Mouse (Mus musculus) stomach, embryonic 16.5 days (tissue): ENCODE measurements around the gene Eif5a. TPM values are rescaled to one million over a fixed set of nuclear protein-coding genes. Genes with fewer than 3 reads are reported as not detected.

ENCODE experiments used
- ATAC-seq: fragments of 200-750 bp; cut with Nextera tagmentation; 2 replicates; pipeline ENCODE4 v1.8.0; 2017; ENCODE audit warnings: moderate number of reproducible peaks, moderate TSS enrichment; ENCODE audit not compliant: insufficient read depth, low FRiP score
- H3K27ac ChIP-seq: fragments of 300-500 bp; sonication (generic); 2 replicates; pipeline ENCODE4 v1.5.1; 2014; ENCODE audit warnings: low read length
- H3K27me3 ChIP-seq: fragments of 300-500 bp; sonication (generic); 2 replicates; pipeline ENCODE4 v1.6.1; 2014; ENCODE audit warnings: low read length, control low read depth, mixed read lengths; ENCODE audit not compliant: control insufficient read depth, insufficient read depth
- H3K36me3 ChIP-seq: fragments of 300-500 bp; sonication (generic); 2 replicates; pipeline ENCODE4 v1.6.1; 2014; ENCODE audit warnings: low read length; ENCODE audit not compliant: control insufficient read depth, insufficient read depth
- H3K4me1 ChIP-seq: fragments of 300-500 bp; sonication (generic); 2 replicates; pipeline ENCODE4 v1.6.1; 2014; ENCODE audit warnings: low read length, control low read depth, mixed read lengths; ENCODE audit not compliant: control insufficient read depth, insufficient read depth
- H3K4me2 ChIP-seq: fragments of 300-500 bp; sonication (generic); 2 replicates; pipeline ENCODE4 v1.6.1; 2014; ENCODE audit warnings: low read depth, low read length, mixed read lengths
- H3K4me3 ChIP-seq: fragments of 300-500 bp; sonication (generic); replicated peaks from 2 replicates; pipeline ENCODE4 v1.5.1; 2014; ENCODE audit warnings: mild to moderate bottlenecking, low read length
- H3K9ac ChIP-seq: fragments of 300-500 bp; sonication (generic); 2 replicates; pipeline ENCODE4 v1.6.1; 2014; ENCODE audit warnings: low read length
- H3K9me3 ChIP-seq: fragments of 300-500 bp; sonication (generic); replicated peaks from 2 replicates; pipeline ENCODE4 v1.6.1; 2016; ENCODE audit warnings: low read length, control low read depth; ENCODE audit not compliant: control insufficient read depth
- WGBS: fragments of 180-500 bp; shearing (Covaris S2); extraction: QIAGEN DNeasy Blood & Tissue Kit; methylation state at CpG from one replicate; pipeline ENCODE4 v1.1.7; 2014; 5-methylcytosine and 5-hydroxymethylcytosine counted together
- polyA plus RNA-seq: library from polyadenylated mRNA; unstranded; fragments of >200 nt; fragmentation: Nextera tagmentation; extraction: Ambion mirVana; gene quantifications from 2 replicates; pipeline ENCODE4 v1.2.1, GENCODE M21; 2015

Gene Eif5a
- polyA plus RNA-seq, 1 experiment from 2014 or later, result 1,535 TPM

- peak overlapping the region; percentile 87 for H3K27ac ChIP-seq
- H3K27me3 ChIP-seq, result no peaks in the 10 kb centered on the region
- peak; percentile 46; the same call in 1 of the 2 replicates for ATAC-seq
- H3K9ac ChIP-seq, result peak overlapping the region; percentile 68
- peak overlapping the region; percentile 77 for H3K4me2 ChIP-seq
- peaks cover 26% of the 10 kb centered on the region for H3K4me1 ChIP-seq
- H3K9me3 ChIP-seq, result no peaks in the 10 kb centered on the region
- H3K36me3 ChIP-seq, result 0 out of 2 replicates have a peak, but pooled peaks cover 8% of the 10 kb centered on the region
- 4% methylated on average over 29 of the region's 29 CpGs for whole genome bisulfite sequencing
- peak overlapping the region; percentile 65 for H3K4me3 ChIP-seq
Observed at GRCm38 (mm10) chr11:69947337-69948065, 25.7 kb upstream of the Eif5a start.

DNA sequence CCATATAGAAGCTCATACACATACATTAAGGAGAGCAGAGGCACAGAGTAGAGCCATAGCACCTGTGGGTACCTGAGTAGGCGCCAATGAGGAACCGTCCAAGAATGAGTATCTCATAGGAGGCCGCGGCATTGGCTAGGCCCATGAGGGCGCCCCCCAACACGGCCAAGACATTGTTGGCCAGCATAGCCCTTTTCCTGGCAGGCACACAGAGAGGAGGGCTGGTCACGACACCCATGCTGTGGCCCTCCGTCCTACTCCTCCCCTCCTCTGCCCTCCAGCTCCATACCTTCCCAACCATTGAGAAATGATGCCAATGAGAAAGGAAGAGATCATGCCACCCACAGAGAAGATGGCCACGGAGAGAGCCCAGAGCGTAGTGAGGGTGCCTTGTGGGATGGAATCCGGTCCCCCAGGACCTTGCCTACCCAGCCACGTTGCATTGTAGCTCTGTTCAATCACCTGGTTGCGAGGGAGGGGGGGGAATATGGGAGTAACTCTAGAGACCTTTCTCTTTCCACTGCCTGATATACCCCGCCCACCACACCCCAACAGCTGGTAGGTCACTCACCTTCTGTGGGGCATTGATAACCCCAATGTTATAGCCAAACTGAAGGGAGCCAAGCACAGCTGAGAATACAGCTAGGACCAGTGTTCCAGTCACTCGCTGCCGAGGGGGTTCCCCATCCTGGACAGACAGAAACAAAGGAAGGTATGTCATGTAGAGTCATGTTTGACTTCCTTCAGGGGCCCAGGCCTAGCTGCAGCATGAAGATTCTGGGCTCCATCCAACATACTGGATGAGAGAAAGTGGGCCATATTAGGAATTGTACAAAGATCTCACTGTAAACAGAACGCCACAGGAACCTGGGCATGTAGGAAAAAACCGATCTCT lies 24.5 kb upstream of the Eif5a start:
- Histone ChIP-seq H3K9me3 (no peaks in the 10 kb centered on the region), H3K36me3 (0 out of 2 replicates have a peak, but pooled peaks cover 8% of the 10 kb centered on the region), H3K4me3 (peak overlapping the region; percentile 65), H3K4me1 (peaks cover 26% of the 10 kb centered on the region), H3K27ac (peak overlapping the region; percentile 87), H3K9ac (peak overlapping the region; percentile 68), H3K27me3 (no peaks in the 10 kb centered on the region), H3K4me2 (peak overlapping the region; percentile 77)
- 79% methylated on average over 18 of the region's 18 CpGs for WGBS
- ATAC-seq, result no peak

GRCm38 (mm10) chr11:69945216-69945615 lies 23.5 kb upstream of the Eif5a start:
- no peak for ATAC-seq
- Histone ChIP-seq H3K9me3 (no peaks in the 10 kb centered on the region), H3K9ac (0 out of 2 replicates have a peak overlapping the region, but pooled peaks have one; percentile 2), H3K4me2 (peak overlapping the region; percentile 77; the same call in 1 of the 2 replicates), H3K4me3 (peak overlapping the region; percentile 65; the same call in 1 of the 2 replicates), H3K27me3 (no peaks in the 10 kb centered on the region), H3K27ac (no peak overlapping the region), H3K4me1 (peaks cover 26% of the 10 kb centered on the region), H3K36me3 (0 out of 2 replicates have a peak, but pooled peaks cover 8% of the 10 kb centered on the region)
- 73% methylated on average over 13 of the region's 13 CpGs for WGBS

DNA sequence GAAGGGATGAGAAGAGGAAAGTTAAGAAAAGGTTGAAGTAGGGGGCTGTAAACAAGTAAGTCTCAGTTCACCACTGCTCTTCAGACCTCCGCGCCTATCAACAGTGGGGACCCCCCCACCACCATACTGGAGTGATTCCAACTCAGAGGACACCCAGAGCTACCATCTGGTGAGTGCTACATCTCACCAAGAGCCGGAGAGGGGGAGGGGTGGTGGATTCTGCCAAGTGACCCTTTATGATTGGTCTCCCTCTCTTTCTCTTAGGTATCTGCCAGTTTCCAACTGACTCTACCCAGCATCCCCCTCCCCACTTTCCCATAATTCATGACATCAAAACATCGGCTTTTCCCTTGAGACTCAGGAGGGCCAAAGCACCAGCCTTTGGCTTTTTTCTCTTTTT lies 19.2 kb upstream of the Eif5a start:
- H3K4me1 ChIP-seq, result peaks cover 17% of the 10 kb centered on the region
- H3K27me3 ChIP-seq, result no peaks in the 10 kb centered on the region; the same call in 1 of the 2 replicates
- 70% methylated on average over 4 of the region's 4 CpGs for WGBS
- no peak for ATAC-seq
- no peaks in the 10 kb centered on the region for H3K9me3 ChIP-seq
- no peak overlapping the region for H3K9ac ChIP-seq
- H3K27ac ChIP-seq, result no peak overlapping the region
- H3K4me3 ChIP-seq, result no peak overlapping the region
- no peak overlapping the region for H3K4me2 ChIP-seq
- 0 out of 2 replicates have a peak, but pooled peaks cover 8% of the 10 kb centered on the region for H3K36me3 ChIP-seq

DNA sequence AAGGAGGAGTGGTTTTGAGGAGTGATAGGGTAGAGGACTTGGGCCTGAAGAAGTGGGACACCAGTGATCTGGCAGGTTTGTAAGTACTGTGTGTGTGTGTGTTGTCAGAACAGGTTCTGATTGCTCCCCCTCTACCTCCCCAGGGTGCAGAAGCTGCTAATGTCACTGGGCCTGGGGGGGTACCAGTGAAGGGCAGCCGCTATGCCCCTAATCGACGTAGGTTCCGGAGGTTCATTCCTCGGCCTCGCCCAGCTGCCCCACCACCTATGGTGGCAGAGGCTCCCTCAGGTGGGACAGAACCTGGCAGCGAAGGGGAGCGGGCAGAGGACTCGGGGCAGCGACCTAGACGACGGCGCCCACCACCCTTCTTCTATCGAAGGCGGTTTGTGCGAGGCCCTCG lies 18.0 kb upstream of the Eif5a start:
- H3K4me1 ChIP-seq, result peaks cover 24% of the 10 kb centered on the region
- no peaks in the 10 kb centered on the region for H3K9me3 ChIP-seq
- 0 out of 2 replicates have a peak, but pooled peaks cover 2% of the 10 kb centered on the region for H3K36me3 ChIP-seq
- ATAC-seq, result no peak
- 93% methylated on average over 17 of the region's 17 CpGs for WGBS
- H3K4me3 ChIP-seq, result no peak overlapping the region
- H3K9ac ChIP-seq, result no peak overlapping the region
- no peaks in the 10 kb centered on the region; the same call in 1 of the 2 replicates for H3K27me3 ChIP-seq
- no peak overlapping the region for H3K4me2 ChIP-seq
- H3K27ac ChIP-seq, result no peak overlapping the region

GRCm38 (mm10) chr11:69939181-69939580 lies 17.4 kb upstream of the Eif5a start:
- H3K4me2 ChIP-seq, result no peak overlapping the region
- H3K27me3 ChIP-seq, result no peaks in the 10 kb centered on the region; the same call in 1 of the 2 replicates
- 59% methylated on average over 5 of the region's 5 CpGs for WGBS
- no peaks in the 10 kb centered on the region for H3K36me3 ChIP-seq
- no peak overlapping the region for H3K4me3 ChIP-seq
- H3K9me3 ChIP-seq, result no peaks in the 10 kb centered on the region
- H3K9ac ChIP-seq, result no peak overlapping the region
- ATAC-seq, result no peak
- H3K4me1 ChIP-seq, result peaks cover 27% of the 10 kb centered on the region
- no peak overlapping the region for H3K27ac ChIP-seq

- Histone ChIP-seq H3K27me3 (no peaks in the 10 kb centered on the region; the same call in 1 of the 2 replicates), H3K4me1 (peaks cover 27% of the 10 kb centered on the region), H3K36me3 (no peaks in the 10 kb centered on the region), H3K4me3 (no peak overlapping the region), H3K4me2 (no peak overlapping the region), H3K27ac (no peak overlapping the region), H3K9ac (no peak overlapping the region; the same call in 1 of the 2 replicates), H3K9me3 (no peaks in the 10 kb centered on the region)
- no peak for ATAC-seq
- 33% methylated on average over 9 of the region's 9 CpGs for WGBS
Observed at GRCm38 (mm10) chr11:69938401-69938979, 16.7 kb upstream of the Eif5a start.

DNA sequence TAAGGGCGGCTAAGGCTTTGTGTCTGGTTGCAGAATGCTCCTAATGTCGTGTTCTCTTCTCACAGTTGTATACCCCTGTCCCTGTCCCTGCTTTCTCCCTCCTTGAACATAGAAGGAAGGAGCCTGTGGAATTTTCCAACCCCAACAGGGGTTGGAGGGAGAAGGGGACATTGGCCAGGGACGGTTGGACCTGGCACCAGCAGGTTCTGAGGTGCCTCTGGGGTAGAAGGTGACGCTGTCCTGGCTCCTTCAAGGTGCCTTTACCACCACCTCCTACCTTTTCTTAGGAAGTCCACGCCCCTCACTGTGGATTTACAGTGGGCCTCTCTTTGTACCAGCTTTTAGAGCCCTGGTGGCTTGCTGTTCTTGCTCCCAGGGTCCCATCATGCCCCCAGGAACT lies 16.1 kb upstream of the Eif5a start:
- 71% methylated on average over 5 of the region's 5 CpGs for WGBS
- peak overlapping the region; percentile 3 for H3K9ac ChIP-seq
- H3K4me3 ChIP-seq, result no peak overlapping the region
- H3K36me3 ChIP-seq, result no peaks in the 10 kb centered on the region
- H3K27ac ChIP-seq, result peak overlapping the region; percentile 7; the same call in 1 of the 2 replicates
- H3K9me3 ChIP-seq, result no peaks in the 10 kb centered on the region
- H3K4me2 ChIP-seq, result no peak overlapping the region
- no peaks in the 10 kb centered on the region; the same call in 1 of the 2 replicates for H3K27me3 ChIP-seq
- peaks cover 27% of the 10 kb centered on the region for H3K4me1 ChIP-seq
- ATAC-seq, result no peak
